Mouse (Mus musculus) CH12.LX (cell line): ENCODE measurements around the gene Pspc1. TPM values are rescaled to one million over a fixed set of nuclear protein-coding genes. Genes with fewer than 3 reads are reported as not detected.

ENCODE experiments used
- DNase-seq: peaks from one replicate; pipeline ENCODE4 v3.0.0-alpha.2; 2013; ENCODE audit errors: extremely low read depth
- H3K27ac ChIP-seq: 2 replicates; pipeline ENCODE4 v1.5.1; 2012; ENCODE audit warnings: low read depth, mild to moderate bottlenecking, control low read depth, moderate library complexity; ENCODE audit not compliant: insufficient read depth
- H3K27me3 ChIP-seq: replicated peaks from 2 replicates; pipeline ENCODE3; 2012; ENCODE audit warnings: inconsistent platforms
- H3K36me3 ChIP-seq, 2 experiments: replicated peaks in 1 of 2; 2 replicates each; pipeline versions ENCODE3 to v1.6.1; 2012; ENCODE audit warnings: inconsistent platforms in 1 of 2, low read length in 1 of 2, mild to moderate bottlenecking in 1 of 2, mixed read lengths in 1 of 2, moderate library complexity in 1 of 2; ENCODE audit not compliant: control insufficient read depth in 1 of 2, insufficient read depth in 1 of 2
- H3K4me1 ChIP-seq, 2 experiments: 2 replicates each; pipeline ENCODE4 v1.6.1; 2012; ENCODE audit warnings: inconsistent platforms in 1 of 2, moderate library complexity in 1 of 2; ENCODE audit not compliant: insufficient read depth in 2 of 2, control insufficient read depth in 1 of 2
- H3K4me2 ChIP-seq: 2 replicates; pipeline ENCODE4 v1.6.1; 2012; ENCODE audit warnings: low read depth, mild to moderate bottlenecking, control low read depth; ENCODE audit not compliant: poor library complexity, insufficient read depth, severe bottlenecking
- H3K4me3 ChIP-seq, 3 experiments: fragments of 150-350 bp in 1 of 3; sonication (generic) in 1 of 3; replicated peaks in 1 of 3; 2 replicates each; pipeline versions ENCODE3 to v1.5.1; 2011 to 2012; ENCODE audit warnings: low read depth in 2 of 3, low read length in 2 of 3, mild to moderate bottlenecking in 2 of 3, moderate library complexity in 2 of 3, control low read depth in 1 of 3, improper control_type of control experiment in 1 of 3, inconsistent platforms in 1 of 3, mixed read lengths in 1 of 3; ENCODE audit not compliant: poor library complexity in 1 of 3
- H3K79me2 ChIP-seq: replicated peaks from 2 replicates; pipeline ENCODE4 v1.6.1; 2012; ENCODE audit warnings: mild to moderate bottlenecking, moderate library complexity; ENCODE audit not compliant: control insufficient read depth, poor library complexity, insufficient read depth, severe bottlenecking; ENCODE audit errors: extremely low read depth
- H3K9ac ChIP-seq: 2 replicates; pipeline ENCODE4 v1.6.1; 2012; ENCODE audit warnings: low read depth, mild to moderate bottlenecking, control low read depth, moderate library complexity; ENCODE audit not compliant: insufficient read depth
- H3K9me3 ChIP-seq: replicated peaks from 2 replicates; pipeline ENCODE3; 2012; ENCODE audit warnings: low read length, inconsistent platforms, mixed read lengths
- BHLHE40 ChIP-seq: IDR thresholded peaks from 2 replicates; pipeline ENCODE4 v1.6.1; 2011; ENCODE audit warnings: mild to moderate bottlenecking, low read depth, low read length, improper control_type of control experiment
- CHD1 ChIP-seq: IDR thresholded peaks from 2 replicates; pipeline ENCODE4 v1.6.1; 2012; ENCODE audit warnings: low read depth, low read length, improper control_type of control experiment, inconsistent platforms
- CHD2 ChIP-seq: IDR thresholded peaks from 2 replicates; pipeline ENCODE4 v1.6.1; 2011; ENCODE audit warnings: low read length, improper control_type of control experiment
- CTCF ChIP-seq, 2 experiments: IDR thresholded peaks in 1 of 2; conservative IDR thresholded peaks in 1 of 2; 2 replicates each; pipeline ENCODE4 v1.5.1; 2011 to 2012; ENCODE audit warnings: low read depth in 2 of 2, low read length in 2 of 2, improper control_type of control experiment in 1 of 2, inconsistent platforms in 1 of 2, mild to moderate bottlenecking in 1 of 2, moderate library complexity in 1 of 2
- E2F4 ChIP-seq: IDR thresholded peaks from 2 replicates; pipeline ENCODE4 v1.6.1; 2011; ENCODE audit warnings: low read depth, low read length, improper control_type of control experiment; ENCODE audit not compliant: insufficient replicate concordance
- ELF1 ChIP-seq: IDR thresholded peaks from 2 replicates; pipeline ENCODE4 v1.6.1; 2014; ENCODE audit warnings: low read depth, mild to moderate bottlenecking, inconsistent platforms, low read length, improper control_type of control experiment
- EP300 ChIP-seq: IDR thresholded peaks from 2 replicates; pipeline ENCODE4 v1.6.1; 2011; ENCODE audit warnings: low read length, improper control_type of control experiment
- ETS1 ChIP-seq: conservative IDR thresholded peaks from 2 replicates; pipeline ENCODE4 v1.6.1; 2012; ENCODE audit warnings: low read depth, mild to moderate bottlenecking, inconsistent platforms, low read length, improper control_type of control experiment, moderate library complexity
- GABPA ChIP-seq: IDR thresholded peaks from 2 replicates; pipeline ENCODE4 v1.6.1; 2012; ENCODE audit warnings: low read depth, low read length, improper control_type of control experiment, inconsistent platforms; ENCODE audit not compliant: insufficient replicate concordance
- HCFC1 ChIP-seq: IDR thresholded peaks from 2 replicates; pipeline ENCODE4 v1.6.1; 2012; ENCODE audit warnings: low read depth, mild to moderate bottlenecking, inconsistent platforms, low read length, improper control_type of control experiment
- IRF4 ChIP-seq: IDR thresholded peaks from 2 replicates; pipeline ENCODE4 v1.6.1; 2014; ENCODE audit warnings: low read depth, mild to moderate bottlenecking, inconsistent platforms, low read length, improper control_type of control experiment
- JUN ChIP-seq: IDR thresholded peaks from 2 replicates; pipeline ENCODE4 v1.6.1; 2011; ENCODE audit warnings: low read depth, mild to moderate bottlenecking, low read length, improper control_type of control experiment, moderate library complexity; ENCODE audit not compliant: insufficient read depth
- JUND ChIP-seq: conservative IDR thresholded peaks from 2 replicates; pipeline ENCODE4 v1.6.1; 2011; ENCODE audit warnings: low read depth, low read length, improper control_type of control experiment
- KAT2A ChIP-seq: IDR thresholded peaks from 2 replicates; pipeline ENCODE4 v1.6.1; 2012; ENCODE audit warnings: low read length, improper control_type of control experiment, inconsistent platforms; ENCODE audit not compliant: insufficient replicate concordance
- MAFK ChIP-seq: IDR thresholded peaks from 2 replicates; pipeline ENCODE4 v1.6.1; 2011; ENCODE audit warnings: low read length, improper control_type of control experiment; ENCODE audit not compliant: insufficient replicate concordance
- MAX ChIP-seq: IDR thresholded peaks from 2 replicates; pipeline ENCODE4 v1.6.1; 2011; ENCODE audit warnings: low read length, improper control_type of control experiment
- MAZ ChIP-seq: IDR thresholded peaks from 2 replicates; pipeline ENCODE4 v1.6.1; 2012; ENCODE audit warnings: low read depth, mild to moderate bottlenecking, inconsistent platforms, low read length, improper control_type of control experiment, moderate library complexity
- MEF2A ChIP-seq: IDR thresholded peaks from 2 replicates; pipeline ENCODE4 v1.6.1; 2014; ENCODE audit warnings: low read depth, mild to moderate bottlenecking, inconsistent platforms, low read length, improper control_type of control experiment, borderline replicate concordance
- MXI1 ChIP-seq: IDR thresholded peaks from 2 replicates; pipeline ENCODE4 v1.6.1; 2011; ENCODE audit warnings: mild to moderate bottlenecking, low read depth, low read length, improper control_type of control experiment
- MYC ChIP-seq: IDR thresholded peaks from 2 replicates; pipeline ENCODE4 v1.6.1; 2011; ENCODE audit warnings: low read depth, mild to moderate bottlenecking, improper control_type of control experiment, low read length
- NELFE ChIP-seq: IDR thresholded peaks from 2 replicates; pipeline ENCODE4 v1.6.1; 2011; ENCODE audit warnings: low read depth, low read length, improper control_type of control experiment
- NRF1 ChIP-seq: IDR thresholded peaks from 2 replicates; pipeline ENCODE4 v1.6.1; 2014; ENCODE audit warnings: low read depth, mild to moderate bottlenecking, inconsistent platforms, low read length, improper control_type of control experiment, moderate library complexity
- PAX5 ChIP-seq: IDR thresholded peaks from 2 replicates; pipeline ENCODE4 v1.6.1; 2012; ENCODE audit warnings: low read length, inconsistent platforms, mixed read lengths
- POLR2A ChIP-seq: IDR thresholded peaks from 2 replicates; pipeline ENCODE4 v1.6.1; 2011; ENCODE audit warnings: low read depth, mild to moderate bottlenecking, improper control_type of control experiment, low read length
- POLR2AphosphoS2 ChIP-seq: IDR thresholded peaks from 2 replicates; pipeline ENCODE4 v1.6.1; 2011; ENCODE audit warnings: low read depth, low read length, improper control_type of control experiment
- RAD21 ChIP-seq: IDR thresholded peaks from 2 replicates; pipeline ENCODE4 v1.6.1; 2011; ENCODE audit warnings: low read depth, mild to moderate bottlenecking, low read length, improper control_type of control experiment, moderate library complexity
- RCOR1 ChIP-seq: conservative IDR thresholded peaks from 2 replicates; pipeline ENCODE4 v1.6.1; 2012; ENCODE audit warnings: low read depth, mild to moderate bottlenecking, inconsistent platforms, low read length, improper control_type of control experiment
- SIN3A ChIP-seq: IDR thresholded peaks from 2 replicates; pipeline ENCODE4 v1.6.1; 2012; ENCODE audit warnings: low read length, improper control_type of control experiment, inconsistent platforms
- SMC3 ChIP-seq: IDR thresholded peaks from 2 replicates; pipeline ENCODE4 v1.6.1; 2011; ENCODE audit warnings: low read depth, low read length, improper control_type of control experiment
- TBP ChIP-seq: conservative IDR thresholded peaks from 2 replicates; pipeline ENCODE4 v1.6.1; 2011; ENCODE audit warnings: low read depth, low read length, improper control_type of control experiment
- TCF12 ChIP-seq: IDR thresholded peaks from 2 replicates; pipeline ENCODE4 v1.6.1; 2014; ENCODE audit warnings: low read depth, mild to moderate bottlenecking, inconsistent platforms, low read length, improper control_type of control experiment
- UBTF ChIP-seq: IDR thresholded peaks from 2 replicates; pipeline ENCODE4 v1.6.1; 2012; ENCODE audit warnings: low read depth, mild to moderate bottlenecking, inconsistent platforms, low read length, improper control_type of control experiment, moderate library complexity
- USF1 ChIP-seq: IDR thresholded peaks from 2 replicates; pipeline ENCODE4 v1.6.1; 2014; ENCODE audit warnings: low read depth, mild to moderate bottlenecking, inconsistent platforms, low read length, improper control_type of control experiment
- USF2 ChIP-seq: conservative IDR thresholded peaks from 2 replicates; pipeline ENCODE4 v1.6.1; 2011; ENCODE audit warnings: low read depth, low read length, improper control_type of control experiment
- ZC3H11A ChIP-seq: IDR thresholded peaks from 2 replicates; pipeline ENCODE4 v1.6.1; 2012; ENCODE audit warnings: low read depth, mild to moderate bottlenecking, inconsistent platforms, low read length, improper control_type of control experiment
- ZKSCAN1 ChIP-seq: IDR thresholded peaks from 2 replicates; pipeline ENCODE4 v1.6.1; 2012; ENCODE audit warnings: low read depth, inconsistent platforms, low read length, improper control_type of control experiment, borderline replicate concordance
- ZMIZ1 ChIP-seq: IDR thresholded peaks from 2 replicates; pipeline ENCODE4 v1.6.1; 2012; ENCODE audit warnings: low read depth, mild to moderate bottlenecking, inconsistent platforms, low read length, improper control_type of control experiment
- ZNF384 ChIP-seq: IDR thresholded peaks from 2 replicates; pipeline ENCODE4 v1.6.1; 2012; ENCODE audit warnings: low read depth, low read length, improper control_type of control experiment, inconsistent platforms
- dilution Hi-C: fragments of 300-500 bp; cut with MboI; formaldehyde crosslinking; loops from 2 replicates; pipeline ENCODE4 v1.14.3; 2020; ENCODE audit warnings: low sequenced_read_pairs; ENCODE audit not compliant: extremely low pct_unique_long_range_greater_than_20kb, extremely low pct_ligation_motif_present
- in situ Hi-C: fragments of 300-500 bp; cut with MboI; formaldehyde crosslinking; loops from 3 replicates; pipeline ENCODE4 v1.14.3; 2019; ENCODE audit warnings: low sequenced_read_pairs, low pct_ligation_motif_present, low pct_unique_long_range_greater_than_20kb, mixed read lengths
- polyA plus RNA-seq: library from polyadenylated mRNA; unstranded; fragments of >175 nt; gene quantifications from 2 replicates; pipeline ENCODE4 v1.2.1, GENCODE M21; 2012; ENCODE audit warnings: low read depth; ENCODE audit not compliant: insufficient read length
- total RNA-seq, 2 experiments: library from RNA; depleted of rRNA; stranded (reverse); fragments of 300-350 nt in 1 of 2; fragments of >200 nt in 1 of 2; gene quantifications; 2 replicates each; pipeline ENCODE4 v1.2.3; 2012 to 2014

Gene Pspc1
- total RNA-seq (2012; rRNA removed), result 45.7 and 46.9 TPM in 2 replicates
- 42.5 and 47.7 TPM in 2 replicates for total RNA-seq (2014; rRNA removed)
- 125 and 134 TPM in 2 replicates for polyA plus RNA-seq

GRCm38 (mm10) chr14:56778200-56778932 is at the start of gene Pspc1:
Pspc1 (minus strand) TSS chr14:56778316.
- dilution Hi-C loops, result no loop called here
- H3K27me3 ChIP-seq, result no peaks in the 10 kb centered on the region
- peaks cover 44% of the 10 kb centered on the region for H3K79me2 ChIP-seq
- in situ Hi-C loops, result loop anchor here (25.0 kb wide), 1 partner anchor 391 kb away; no protein-coding TSS in a partner anchor
- peak within 1 kb of the TSS; percentile 65 for H3K27ac ChIP-seq
- peaks cover 0 to 25% of the 10 kb centered on the region in 2 experiments; a peak in 2 of 4 replicates for H3K4me1 ChIP-seq
- TF ChIP-seq ZMIZ1 (no peak), ELF1 (peak; percentile 40; the same call in 1 of the 2 replicates), JUND (peak; percentile 65; the same call in 1 of the 2 replicates), MAX (peak; percentile 46; the same call in 1 of the 2 replicates), UBTF (no peak), USF2 (no peak), NRF1 (peak; percentile 94), MYC (peak; percentile 68), RCOR1 (no peak), KAT2A (no peak; the same call in 1 of the 2 replicates), CTCF (conservative IDR thresholded peaks at IDR 0.05 in 1 of 2, IDR thresholded peaks at IDR 0.05 in 1 of 2; ENCODE audit: low read depth in 2 of 2, low read length in 2 of 2) (no peak), HCFC1 (peak; percentile 71), POLR2AphosphoS2 (peak; percentile 86), EP300 (no peak), ZNF384 (no peak), CHD1 (no peak), USF1 (no peak), TCF12 (peak; percentile 82; the same call in 1 of the 2 replicates), PAX5 (no peak), CHD2 (peak; percentile 79), MAFK (no peak), ZC3H11A (no peak), ZKSCAN1 (no peak), MXI1 (peak; percentile 84; the same call in 1 of the 2 replicates), SMC3 (no peak), ETS1 (0 out of 2 replicates have a peak, but pooled peaks have one; percentile 8), BHLHE40 (no peak), NELFE (peak; percentile 94), RAD21 (no peak), POLR2A (peak; percentile 85), E2F4 (0 out of 2 replicates have a peak, but pooled peaks have one; percentile 11), MAZ (no peak), GABPA (no peak), IRF4 (no peak), JUN (peak; percentile 32; the same call in 1 of the 2 replicates), TBP (peak; percentile 97), SIN3A (peak; percentile 38; the same call in 1 of the 2 replicates), MEF2A (no peak; the same call in 1 of the 2 replicates)
- peaks cover 0 to 3% of the 10 kb centered on the region in 2 experiments for H3K36me3 ChIP-seq
- peak within 1 kb of the TSS; percentile 94 for H3K9ac ChIP-seq
- no peaks in the 10 kb centered on the region for H3K9me3 ChIP-seq
- peak; percentile 98 for DNase-seq
- H3K4me2 ChIP-seq, result peak within 1 kb of the TSS; percentile 79
- H3K4me3 ChIP-seq, result peak within 1 kb of the TSS; percentile 89 to 99 (median 89)
